Mouse (Mus musculus) kidney, embryonic 14.5 days (tissue): ENCODE measurements around the gene Vtcn1. TPM values are rescaled to one million over a fixed set of nuclear protein-coding genes. Genes with fewer than 3 reads are reported as not detected.
A peak's percentile ranks its signal among the peaks of the same experiment; 100 is the strongest.

Source experiments
- ATAC-seq: fragments of 200-750 bp; cut with Nextera tagmentation; 2 replicates; pipeline ENCODE4 v1.8.0; 2017; ENCODE audit warnings: moderate number of reproducible peaks, mild to moderate bottlenecking, moderate TSS enrichment, moderate library complexity; ENCODE audit not compliant: low FRiP score, low TSS enrichment
- H3K27ac ChIP-seq: fragments of 300-500 bp; sonication (generic); 2 replicates; pipeline ENCODE4 v1.5.1; 2014; ENCODE audit warnings: low read depth, mild to moderate bottlenecking, low read length, moderate library complexity, mixed read lengths
- H3K27me3 ChIP-seq: fragments of 300-500 bp; sonication (generic); 2 replicates; pipeline ENCODE4 v1.6.1; 2014; ENCODE audit warnings: mild to moderate bottlenecking, low read length; ENCODE audit not compliant: control insufficient read depth, insufficient read depth
- H3K36me3 ChIP-seq: fragments of 300-500 bp; sonication (generic); 2 replicates; pipeline ENCODE4 v1.6.1; 2014; ENCODE audit warnings: low read length, mixed read lengths; ENCODE audit not compliant: control insufficient read depth, insufficient read depth
- H3K4me1 ChIP-seq: fragments of 300-500 bp; sonication (generic); 2 replicates; pipeline ENCODE4 v1.6.1; 2014; ENCODE audit warnings: low read length, mixed read lengths; ENCODE audit not compliant: control insufficient read depth, insufficient read depth
- H3K4me2 ChIP-seq: fragments of 300-500 bp; sonication (generic); replicated peaks from 2 replicates; pipeline ENCODE4 v1.6.1; 2014; ENCODE audit warnings: low read depth, mild to moderate bottlenecking, low read length
- H3K4me3 ChIP-seq: fragments of 300-500 bp; sonication (generic); 2 replicates; pipeline ENCODE4 v1.5.1; 2014; ENCODE audit warnings: mild to moderate bottlenecking, low read length
- H3K9ac ChIP-seq: fragments of 300-500 bp; sonication (generic); 2 replicates; pipeline ENCODE4 v1.6.1; 2014; ENCODE audit warnings: low read depth, mild to moderate bottlenecking, low read length, moderate library complexity
- H3K9me3 ChIP-seq: fragments of 300-500 bp; sonication (generic); 2 replicates; pipeline ENCODE4 v1.6.1; 2016; ENCODE audit warnings: low read length; ENCODE audit not compliant: control insufficient read depth
- WGBS: fragments of 180-500 bp; shearing (Covaris S2); extraction: QIAGEN DNeasy Blood & Tissue Kit; methylation state at CpG from one replicate; pipeline ENCODE4 v1.1.7; 2014; 5-methylcytosine and 5-hydroxymethylcytosine counted together
- polyA plus RNA-seq: library from polyadenylated mRNA; unstranded; fragments of >200 nt; fragmentation: Nextera tagmentation; extraction: Ambion mirVana; gene quantifications from 2 replicates; pipeline ENCODE4 v1.2.1, GENCODE M21; 2014

Vtcn1 gene
- polyA plus RNA-seq, 1 experiment from 2014 or later: 0.34 TPM

GRCm38 (mm10) chr3:100895500-100895899 is 70.2 kb downstream of the Vtcn1 start:
- no peaks in the 10 kb centered on the region for H3K9me3 ChIP-seq
- H3K27me3 ChIP-seq: no peaks in the 10 kb centered on the region
- H3K4me2 ChIP-seq: no peak overlapping the region
- WGBS: 77% methylated on average over 6 of the region's 6 CpGs
- ATAC-seq: no peak
- H3K4me1 ChIP-seq: no peaks in the 10 kb centered on the region
- H3K36me3 ChIP-seq: no peaks in the 10 kb centered on the region
- H3K4me3 ChIP-seq: no peak overlapping the region
- H3K9ac ChIP-seq: no peak overlapping the region
- H3K27ac ChIP-seq: no peak overlapping the region

- no peaks in the 10 kb centered on the region for H3K9me3 ChIP-seq
- H3K4me3 ChIP-seq: no peak overlapping the region
- no peak overlapping the region for H3K4me2 ChIP-seq
- H3K9ac ChIP-seq: no peak overlapping the region
- no peaks in the 10 kb centered on the region for H3K36me3 ChIP-seq
- no peak for ATAC-seq
- no peaks in the 10 kb centered on the region for H3K27me3 ChIP-seq
- H3K27ac ChIP-seq: no peak overlapping the region
- 28% methylated on average over 6 of the region's 6 CpGs for WGBS
- no peaks in the 10 kb centered on the region for H3K4me1 ChIP-seq
Observed at GRCm38 (mm10) chr3:100906128-100906527, 80.9 kb downstream of the Vtcn1 start.

GRCm38 (mm10) chr3:100906916-100907315 is 81.7 kb downstream of the Vtcn1 start:
- ATAC-seq: no peak
- no peaks in the 10 kb centered on the region for H3K4me1 ChIP-seq
- 33% methylated on average over 3 of the region's 3 CpGs for WGBS
- no peak overlapping the region for H3K4me2 ChIP-seq
- H3K27ac ChIP-seq: no peak overlapping the region
- H3K27me3 ChIP-seq: no peaks in the 10 kb centered on the region
- no peaks in the 10 kb centered on the region for H3K36me3 ChIP-seq
- no peaks in the 10 kb centered on the region for H3K9me3 ChIP-seq
- no peak overlapping the region for H3K4me3 ChIP-seq
- no peak overlapping the region for H3K9ac ChIP-seq

GRCm38 (mm10) chr3:100908594-100908993 is 83.3 kb downstream of the Vtcn1 start:
- Histone ChIP-seq H3K4me3 (no peak overlapping the region), H3K4me2 (no peak overlapping the region), H3K27me3 (no peaks in the 10 kb centered on the region), H3K27ac (no peak overlapping the region), H3K36me3 (no peaks in the 10 kb centered on the region), H3K9me3 (no peaks in the 10 kb centered on the region), H3K4me1 (no peaks in the 10 kb centered on the region), H3K9ac (no peak overlapping the region)
- no peak for ATAC-seq
- 38% methylated on average over 6 of the region's 6 CpGs for WGBS

- Histone ChIP-seq H3K27ac (no peak overlapping the region; the same call in 1 of the 2 replicates), H3K4me1 (no peaks in the 10 kb centered on the region), H3K4me2 (no peak overlapping the region), H3K27me3 (no peaks in the 10 kb centered on the region), H3K9ac (no peak overlapping the region), H3K4me3 (no peak overlapping the region), H3K9me3 (no peaks in the 10 kb centered on the region), H3K36me3 (no peaks in the 10 kb centered on the region)
- 44% methylated on average over 5 of the region's 5 CpGs for WGBS
- no peak; the same call in 1 of the 2 replicates for ATAC-seq
Observed at GRCm38 (mm10) chr3:100910621-100911020, 85.4 kb downstream of the Vtcn1 start.

GRCm38 (mm10) chr3:100911026-100911425 is 85.8 kb downstream of the Vtcn1 start:
- Histone ChIP-seq H3K4me3 (no peak overlapping the region), H3K9me3 (no peaks in the 10 kb centered on the region), H3K9ac (no peak overlapping the region), H3K36me3 (no peaks in the 10 kb centered on the region), H3K27me3 (no peaks in the 10 kb centered on the region), H3K27ac (no peak overlapping the region; the same call in 1 of the 2 replicates), H3K4me1 (no peaks in the 10 kb centered on the region), H3K4me2 (no peak overlapping the region)
- ATAC-seq: no peak
- WGBS: 61% methylated on average over 9 of the region's 9 CpGs

GRCm38 (mm10) chr3:100911498-100912213 is 86.4 kb downstream of the Vtcn1 start:
- no peaks in the 10 kb centered on the region for H3K9me3 ChIP-seq
- no peak overlapping the region for H3K9ac ChIP-seq
- H3K4me3 ChIP-seq: no peak overlapping the region
- H3K4me2 ChIP-seq: no peak overlapping the region
- H3K36me3 ChIP-seq: no peaks in the 10 kb centered on the region
- 60% methylated on average over 7 of the region's 7 CpGs for WGBS
- no peaks in the 10 kb centered on the region for H3K27me3 ChIP-seq
- peak; percentile 40 for ATAC-seq
- no peaks in the 10 kb centered on the region for H3K4me1 ChIP-seq
- H3K27ac ChIP-seq: no peak overlapping the region

- no peaks in the 10 kb centered on the region for H3K9me3 ChIP-seq
- no peak overlapping the region for H3K4me3 ChIP-seq
- H3K4me1 ChIP-seq: peaks cover 3% of the 10 kb centered on the region; the same call in 1 of the 2 replicates
- WGBS: 16% methylated on average over 7 of the region's 7 CpGs
- no peak overlapping the region for H3K9ac ChIP-seq
- H3K4me2 ChIP-seq: no peak overlapping the region
- H3K36me3 ChIP-seq: no peaks in the 10 kb centered on the region
- no peak overlapping the region for H3K27ac ChIP-seq
- ATAC-seq: no peak
- H3K27me3 ChIP-seq: no peaks in the 10 kb centered on the region
Observed at GRCm38 (mm10) chr3:100916844-100917243, 91.6 kb downstream of the Vtcn1 start.

- Histone ChIP-seq H3K4me2 (no peak overlapping the region), H3K9me3 (no peaks in the 10 kb centered on the region), H3K4me3 (no peak overlapping the region), H3K27ac (no peak overlapping the region), H3K36me3 (0 out of 2 replicates have a peak, but pooled peaks cover 2% of the 10 kb centered on the region), H3K27me3 (no peaks in the 10 kb centered on the region), H3K9ac (no peak overlapping the region), H3K4me1 (peaks cover 16% of the 10 kb centered on the region)
- 83% methylated on average over 9 of the region's 9 CpGs for WGBS
- no peak for ATAC-seq
Observed at GRCm38 (mm10) chr3:100920611-100921140, 95.4 kb downstream of the Vtcn1 start.
